Mouse (Mus musculus): ENCODE measurements around the gene Mki67.

Gene Mki67

DNA sequence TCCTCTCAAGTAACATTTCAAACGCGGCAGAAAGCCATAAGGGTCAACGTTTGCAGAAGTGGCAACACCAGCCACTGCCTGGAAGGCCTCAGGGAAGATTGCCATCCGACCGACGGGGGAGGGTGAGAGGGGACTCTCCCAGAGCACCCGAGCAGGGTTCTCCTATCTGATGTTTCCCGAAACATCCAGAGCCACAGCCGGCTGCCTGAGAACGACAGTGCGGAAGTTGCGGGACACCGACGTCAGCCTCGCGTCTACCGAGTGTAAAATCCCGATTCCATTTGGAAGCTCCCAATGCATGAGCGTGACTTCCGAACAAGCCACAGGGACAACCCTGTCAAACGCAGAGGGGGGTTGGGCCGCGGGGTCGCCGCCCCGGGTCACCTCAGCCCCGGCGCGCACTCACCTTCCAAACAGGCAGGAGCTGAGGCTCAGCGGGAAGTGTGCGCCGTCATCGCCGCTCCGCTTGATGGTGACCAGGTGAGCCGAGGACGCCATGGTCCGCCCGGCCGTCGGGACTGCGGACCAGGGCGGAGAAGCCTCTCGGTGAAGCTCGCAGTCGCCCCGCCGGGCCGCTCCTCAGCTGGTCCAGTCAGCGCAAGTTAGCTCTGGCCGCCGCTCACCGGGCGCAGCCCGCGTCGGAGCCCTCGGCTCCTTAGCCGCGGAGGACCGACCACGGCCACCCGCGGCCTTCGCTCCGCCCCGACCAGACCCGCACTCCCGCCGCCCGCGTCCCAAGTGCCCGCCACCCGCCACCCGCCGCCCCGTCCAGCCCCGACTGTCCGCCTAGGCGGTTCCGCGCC is at the start of gene Mki67:
Mki67 (minus strand) TSS at position 720 of the 803 bp plus-strand sequence.
- DNase-seq (ENCODE audit: low read depth, low spot score) = peak; percentile 57

GRCm38 (mm10) chr7:135763311-135763710 is 47.1 kb upstream of the Mki67 start:
- no peak for DNase-seq (ENCODE audit: low read depth, low spot score)

- DNase-seq (ENCODE audit: low read depth, low spot score) = no peak
Observed at GRCm38 (mm10) chr7:135758754-135759510, 42.8 kb upstream of the Mki67 start.

GRCm38 (mm10) chr7:135758171-135758570 is 42.0 kb upstream of the Mki67 start:
- no peak for DNase-seq (ENCODE audit: low read depth, low spot score)

DNA sequence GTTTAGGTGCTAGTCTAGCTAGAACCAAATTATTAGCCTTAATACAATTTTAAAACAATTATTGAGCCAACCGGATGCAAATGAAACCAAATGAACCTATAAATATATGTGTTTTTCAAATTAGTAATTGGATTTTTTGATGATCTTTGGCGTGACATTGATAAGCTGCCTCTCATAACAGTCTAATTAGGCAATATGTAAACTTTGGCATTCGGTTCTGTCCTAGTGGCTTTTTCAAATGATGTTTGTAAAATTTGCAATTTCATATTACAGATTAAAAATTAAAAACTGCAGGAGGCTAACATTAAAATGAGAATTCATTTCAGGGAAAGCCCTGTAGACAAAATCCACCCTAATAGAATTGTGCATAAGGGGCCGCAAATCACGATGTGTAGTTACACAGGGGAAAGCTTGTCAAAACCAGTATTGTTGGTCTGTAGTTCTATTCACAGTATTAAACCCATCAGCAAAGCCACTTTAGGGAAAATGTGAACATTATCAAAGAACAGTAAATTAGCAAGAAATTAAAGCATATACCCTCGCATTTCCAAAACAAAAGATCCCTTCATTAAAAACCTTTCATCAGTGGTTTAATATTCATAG is 40.9 kb upstream of the Mki67 start:
- DNase-seq (ENCODE audit: low read depth, low spot score) = no peak

GRCm38 (mm10) chr7:135748986-135749385 is 32.8 kb upstream of the Mki67 start:
- no peak for DNase-seq (ENCODE audit: low read depth, low spot score)

- no peak for DNase-seq (ENCODE audit: low read depth, low spot score)
Observed at GRCm38 (mm10) chr7:135747072-135747471, 30.9 kb upstream of the Mki67 start.

- no peak for DNase-seq (ENCODE audit: low read depth, low spot score)
Observed at GRCm38 (mm10) chr7:135746528-135746927, 30.4 kb upstream of the Mki67 start.

DNA sequence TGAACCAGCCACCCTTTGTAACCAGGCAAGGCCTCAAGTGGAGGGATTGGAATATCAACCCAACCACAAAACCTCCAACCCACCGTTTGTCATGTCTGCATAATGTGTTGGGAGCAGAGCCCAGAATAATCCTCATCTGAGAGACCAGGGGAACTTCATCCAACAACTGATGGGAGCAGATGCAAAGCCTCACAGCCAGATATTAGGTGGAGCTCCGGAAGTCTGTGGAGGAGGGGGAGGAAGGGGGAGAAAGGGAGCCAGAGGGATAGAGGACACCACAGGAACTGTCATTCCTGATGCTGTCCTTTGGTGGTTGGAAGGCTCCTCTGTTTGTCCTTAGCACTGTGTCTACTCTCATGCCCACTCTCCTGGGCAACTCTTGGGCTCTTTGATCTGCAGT is 28.9 kb upstream of the Mki67 start:
- no peak for DNase-seq (ENCODE audit: low read depth, low spot score)

- no peak for DNase-seq (ENCODE audit: low read depth, low spot score)
Observed at GRCm38 (mm10) chr7:135740453-135740852, 24.3 kb upstream of the Mki67 start.

DNA sequence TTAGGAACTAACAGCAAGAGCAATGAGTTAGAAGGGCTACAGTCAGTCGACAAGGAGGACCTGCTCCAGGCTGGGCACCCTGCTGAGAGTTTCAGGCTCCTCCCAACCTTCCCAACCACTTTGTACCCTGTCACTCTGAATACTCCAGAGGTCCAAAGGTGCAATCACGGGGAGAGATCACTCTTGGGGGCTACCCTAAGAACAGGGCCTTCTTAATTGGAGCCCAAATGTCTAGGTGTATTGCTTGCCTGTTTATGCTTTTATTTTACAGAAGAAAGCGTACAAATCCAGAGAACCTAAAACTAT is 20.4 kb upstream of the Mki67 start:
- no peak for DNase-seq (ENCODE audit: low read depth, low spot score)

GRCm38 (mm10) chr7:135735691-135736580 is 19.8 kb upstream of the Mki67 start:
- DNase-seq (ENCODE audit: low read depth, low spot score) = peak; percentile 98

DNA sequence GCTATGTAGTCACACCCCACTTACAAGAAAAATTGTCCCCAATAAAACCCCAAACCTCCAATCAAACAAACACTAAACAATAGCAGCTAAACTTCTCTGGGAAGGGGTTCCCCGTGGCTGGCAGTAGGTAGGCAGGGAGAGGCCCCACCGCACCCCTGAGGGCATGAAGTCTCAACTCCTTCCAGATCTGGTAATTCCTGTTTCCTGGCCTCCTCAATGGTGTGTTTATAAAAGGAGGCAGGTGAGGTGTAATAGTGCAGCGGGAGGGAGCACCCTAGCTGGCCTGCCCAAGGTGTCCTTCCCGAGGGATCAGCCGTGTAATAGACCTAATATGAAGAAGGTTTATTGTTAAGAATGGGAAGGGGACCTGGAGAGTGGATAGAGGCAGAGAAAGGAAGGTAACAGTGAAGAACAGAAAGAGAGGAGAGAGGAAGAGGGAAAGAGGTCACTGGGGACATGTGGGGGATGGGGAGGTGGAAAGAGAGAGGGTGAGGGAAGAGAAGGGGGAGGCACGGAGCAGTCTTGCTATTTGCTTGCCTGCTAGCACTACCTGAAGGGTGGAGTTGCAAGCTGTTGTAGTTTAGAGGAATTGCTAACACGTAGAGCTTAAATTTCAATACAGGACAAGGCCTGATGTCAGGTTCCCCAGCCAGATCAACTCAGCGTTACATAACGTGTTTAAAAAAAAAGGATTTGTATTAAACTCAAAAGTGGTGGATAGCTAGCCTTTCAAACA is 18.9 kb upstream of the Mki67 start:
- no peak for DNase-seq (ENCODE audit: low read depth, low spot score)

DNA sequence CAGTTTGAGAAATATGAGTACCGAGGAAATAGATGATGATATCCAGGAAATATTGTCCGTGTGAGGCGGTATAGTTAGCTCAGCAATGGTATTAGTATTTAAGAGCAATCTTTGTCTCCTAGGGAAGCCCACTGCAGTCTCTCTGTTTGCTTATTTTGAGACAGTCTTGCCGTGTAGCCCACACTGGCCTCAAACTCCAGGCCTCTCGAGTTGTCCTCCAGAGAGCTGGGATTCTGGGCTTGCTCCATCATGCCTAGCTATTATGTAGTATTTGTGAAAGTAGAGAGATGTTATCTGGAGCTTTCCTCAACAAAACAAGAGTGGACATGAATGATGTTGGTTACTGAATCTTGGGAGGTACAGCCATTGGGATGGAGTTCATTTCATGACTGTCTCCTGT is 18.2 kb upstream of the Mki67 start:
- no peak for DNase-seq (ENCODE audit: low read depth, low spot score)

GRCm38 (mm10) chr7:135728038-135728437 is 11.9 kb upstream of the Mki67 start:
- no peak for DNase-seq (ENCODE audit: low read depth, low spot score)

DNA sequence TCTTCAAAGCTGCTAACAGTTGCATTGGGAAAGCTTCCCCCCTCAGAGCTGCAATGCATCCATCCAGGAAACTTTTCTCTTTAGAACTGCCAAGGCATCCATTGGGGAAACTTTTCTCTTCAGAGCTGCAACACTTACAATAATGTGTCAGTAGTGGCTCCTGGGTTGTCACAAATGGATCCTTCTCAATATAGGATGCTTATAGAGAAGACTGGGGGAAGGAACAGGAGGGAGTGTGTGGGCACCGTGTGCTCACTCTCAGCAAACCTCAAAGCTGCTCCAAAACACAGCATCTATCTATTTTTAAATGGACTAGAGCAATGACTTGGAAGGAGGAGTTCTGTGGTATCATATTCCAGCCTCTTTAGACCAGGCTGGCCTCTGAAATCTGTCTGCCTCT is 10.5 kb upstream of the Mki67 start:
- DNase-seq (ENCODE audit: low read depth, low spot score) = no peak

- DNase-seq (ENCODE audit: low read depth, low spot score) = no peak
Observed at GRCm38 (mm10) chr7:135723672-135724341, 7.6 kb upstream of the Mki67 start.

DNA sequence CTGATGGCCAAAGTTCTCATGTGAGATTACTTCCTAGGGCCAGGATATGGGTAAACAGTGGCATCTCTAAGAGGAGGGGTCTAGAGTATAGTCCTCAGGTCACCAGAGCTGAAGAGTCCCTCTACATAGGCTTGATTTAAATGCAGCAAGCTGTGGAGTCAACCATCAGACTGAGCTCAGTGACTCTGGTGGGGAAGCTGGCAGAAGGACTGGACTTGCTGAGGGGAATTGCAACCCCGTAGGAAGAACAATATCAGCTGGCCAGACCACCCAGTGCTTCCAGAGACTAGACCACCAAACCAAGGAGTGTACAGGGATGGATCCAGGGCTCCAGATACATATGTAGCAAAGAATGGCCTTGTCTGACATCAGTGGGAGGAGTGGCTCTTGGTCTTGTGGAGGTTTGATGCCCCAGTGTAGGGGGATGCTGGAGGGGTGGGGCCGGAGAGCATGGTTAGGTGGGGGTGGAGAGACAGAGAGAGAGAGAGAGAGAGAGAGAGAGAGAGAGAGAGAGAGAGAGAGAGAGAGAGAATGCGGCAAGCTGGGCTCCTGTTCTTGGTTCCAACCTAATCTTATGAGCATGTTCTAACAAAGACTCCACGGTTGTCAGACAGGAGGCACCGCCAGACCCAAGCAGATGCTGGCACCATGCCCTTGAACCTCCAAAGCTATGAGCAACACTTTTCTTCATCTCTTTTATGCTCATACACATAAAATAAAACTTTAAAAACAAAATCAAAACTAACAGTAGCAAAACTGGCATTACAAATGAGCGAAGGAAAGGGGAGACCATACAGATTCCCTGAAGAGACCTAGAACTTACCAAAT is 6.1 kb upstream of the Mki67 start:
- no peak for DNase-seq (ENCODE audit: low read depth, low spot score)

GRCm38 (mm10) chr7:135721436-135721992 is 5.4 kb upstream of the Mki67 start:
- peak; percentile 47 for DNase-seq (ENCODE audit: low read depth, low spot score)

All from A20 (cell line).